In genomic region chr2:152652901-152653620, GRCm38 (mm10) we compare ENCODE assay signal across 9 mouse cellular contexts. TPM values are rescaled to one million over a fixed set of nuclear protein-coding genes. Genes with fewer than 3 reads are reported as not detected.
DNase-seq lines count a peak whose midpoint lies in the region; TF ChIP-seq lines count a peak whose summit lies in the region.
"Had no signal": no experiment of that assay in that cellular context is flagged by ENCODE, and none has a peak within 500 bp of the region (broad histone marks: within the 10 kb centered on the region; RNA-seq: fewer than 3 reads in every experiment).

No protein-coding gene starts in this region.

- peak; percentile 46 for DNase-seq in kidney, adult 11 months
- no peak for DNase-seq in kidney, adult 18-20 months
- peak; percentile 89 to 95 for DNase-seq in adrenal gland, adult (ENCODE audit: inconsistent age in 2 of 2, low spot score in 1 of 2)
- peak; percentile 98 for DNase-seq in heart, adult 11 months
- peak; percentile 69 to 75 for DNase-seq in kidney, postnatal 36 days
- DNase-seq in testis, postnatal 10 days (ENCODE audit: low spot score): peak; percentile 59
- DNase-seq in left cerebral cortex, adult 2 months (ENCODE audit: extremely low spot score in 1 of 2, low spot score in 2 of 2): no peak
- no peak for DNase-seq in c-Kit-positive CD71-positive TER-119-positive erythroid progenitor cells, embryonic 14.5 days (ENCODE audit: low spot score)

- H3K4me3 ChIP-seq in left cerebral cortex, adult 2 months: no peak overlapping the region

- no peak for TF ChIP-seq CTCF in left cerebral cortex, adult 2 months (IDR thresholded peaks at IDR 0.05)

- no peak overlapping the region for H3K27ac ChIP-seq in left cerebral cortex, adult 2 months

- intact Hi-C loops in left cerebral cortex, adult 2 months (cut with DNase I): no loop called here

RNA-seq across cellular contexts. Expression of gene H13, which starts 16.2 kb away (rescaled TPM):
- 10 to 100 TPM; 77.2 to 82.2 TPM for total RNA-seq in left cerebral cortex, adult 2 months (2021)

RNA-seq across cellular contexts. Expression of gene Rem1, which starts 26.3 kb away (rescaled TPM):
- under 1 TPM; 0.65 to 0.68 TPM for total RNA-seq in left cerebral cortex, adult 2 months (2021)

RNA-seq across cellular contexts. Expression of gene Defb25, which starts 30.2 kb away (rescaled TPM):
- not detected for total RNA-seq in left cerebral cortex, adult 2 months (2021)
- total RNA-seq: heart, postnatal 36 days had no signal

RNA-seq across cellular contexts. Expression of gene Mcts2, which starts 33.8 kb away (rescaled TPM):
- total RNA-seq in left cerebral cortex, adult 2 months (2021): 10 to 100 TPM; 17.6 to 19.8 TPM

RNA-seq across cellular contexts. Expression of gene Defb36, which starts 48.9 kb away (rescaled TPM):
- total RNA-seq in left cerebral cortex, adult 2 months (2021): not detected
- total RNA-seq: heart, postnatal 36 days had no signal

Comparison
In these comparisons a context has a peak if more than half of its experiments do, and no peak if none do; other contexts are left out.
1. DNase-seq: peak in kidney, adult 11 months (single experiment), adrenal gland, adult (2 of 2), heart, adult 11 months (single experiment), kidney, postnatal 36 days (2 of 2) and testis, postnatal 10 days (single experiment); none in kidney, adult 18-20 months (single experiment), left cerebral cortex, adult 2 months (0 of 2) and c-Kit-positive CD71-positive TER-119-positive erythroid progenitor cells, embryonic 14.5 days (single experiment).